Mouse (Mus musculus): ENCODE measurements around the gene Apoc3.

The Apoc3 gene

DNA sequence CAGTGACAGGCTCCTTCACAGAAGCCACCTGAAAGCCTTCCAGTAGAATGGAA, at the start of gene Apoc3:
Gene Apoc3, minus strand, starts transcription at position 41 of the 53 bp plus-strand sequence.
- CTCF ChIA-PET = no interaction called here

GRCm38 (mm10) chr9:46282631-46283436, 47.4 kb upstream of the Apoc3 start, which contains the start of gene Bud13:
Bud13 (plus strand) TSS chr9:46283008.
- CTCF ChIA-PET = interaction anchor here (0.5 kb wide), 1 partner anchor 37 kb away, joined by 3 read pairs; the partner anchor contains the start of gene 4931429L15Rik

DNA sequence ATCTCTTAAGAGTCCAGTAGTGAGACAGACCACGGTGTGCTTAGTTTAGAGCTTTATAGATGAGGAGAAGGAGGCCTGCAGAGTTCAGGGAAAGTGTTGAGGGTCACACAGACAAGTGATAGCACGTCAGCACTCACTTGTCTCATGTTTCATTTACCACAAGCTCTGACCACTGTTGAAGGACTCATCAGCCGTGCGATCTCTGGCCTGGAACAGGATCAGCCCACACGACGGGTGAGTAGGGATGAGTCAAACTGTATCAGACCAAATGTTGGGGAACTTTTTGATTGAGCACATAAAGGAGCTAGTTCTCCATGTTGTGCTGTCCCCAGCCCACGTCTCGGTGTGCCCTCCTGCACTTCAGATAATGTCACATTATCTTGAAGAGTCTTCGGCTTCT, 39.1 kb upstream of the Apoc3 start:
- CTCF ChIA-PET = no interaction called here

DNA sequence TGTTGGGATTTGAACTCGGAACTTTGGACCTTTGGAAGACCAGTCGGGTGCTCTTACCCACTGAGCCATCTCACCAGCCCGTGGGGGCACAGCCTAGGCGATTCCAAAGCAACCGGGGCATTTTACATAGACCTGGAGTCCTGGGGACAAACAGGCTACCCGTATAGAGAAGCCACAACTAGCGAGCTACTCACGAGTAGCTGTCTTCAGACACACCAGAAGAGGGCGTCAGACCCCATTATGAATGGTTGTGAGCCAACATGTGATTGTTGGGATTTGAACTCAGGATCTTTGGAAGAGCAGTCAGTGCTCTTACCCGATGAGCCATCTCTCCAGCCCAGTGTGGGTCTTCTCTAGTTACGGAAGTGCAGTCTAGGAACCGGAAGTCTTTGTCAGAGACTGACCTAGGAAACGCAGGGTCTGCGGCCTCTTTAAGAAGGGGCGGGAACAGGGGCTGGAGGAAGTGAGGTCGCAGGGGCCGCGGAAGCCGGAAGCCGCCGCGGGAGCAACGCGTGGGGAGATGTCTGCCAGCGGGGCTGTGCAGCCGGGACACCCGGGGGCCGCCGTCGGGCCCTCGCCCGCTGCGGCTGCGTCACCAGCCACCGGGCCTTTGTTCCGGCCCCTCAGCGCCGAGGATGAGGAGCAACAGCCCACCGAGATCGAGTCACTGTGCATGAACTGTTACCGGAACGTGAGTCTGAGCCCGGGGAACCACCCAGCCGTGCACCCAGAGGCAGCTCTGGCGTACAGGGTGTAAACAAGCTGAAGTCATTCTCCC, 37.4 kb upstream of the Apoc3 start, which contains the start of gene Zpr1:
Gene Zpr1, plus strand, starts transcription at position 388 of the 778 bp plus-strand sequence.
- CTCF ChIA-PET = no interaction called here

GRCm38 (mm10) chr9:46272070-46272469, 36.6 kb upstream of the Apoc3 start:
- CTCF ChIA-PET = no interaction called here

DNA sequence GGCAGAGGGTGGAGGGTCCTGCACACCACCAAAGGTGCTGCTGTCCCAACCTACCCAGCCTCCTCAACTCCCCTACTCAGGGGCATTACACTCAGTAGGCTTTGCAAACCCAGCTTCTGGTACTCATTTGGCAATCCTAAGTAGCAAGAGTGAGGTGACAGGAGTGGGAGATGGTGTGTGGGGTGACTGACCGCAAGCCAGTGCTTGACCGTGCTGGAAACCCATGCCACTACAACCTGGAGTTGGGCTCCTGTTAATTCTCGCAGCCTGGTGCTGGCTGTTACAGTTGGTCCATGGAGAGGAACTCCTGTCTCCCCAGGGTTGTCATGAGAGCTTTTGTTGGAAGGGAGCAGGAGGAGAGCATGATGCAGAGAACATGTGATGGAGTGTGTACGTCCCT, 35.3 kb upstream of the Apoc3 start:
- CTCF ChIA-PET = no interaction called here

GRCm38 (mm10) chr9:46269125-46269524, 33.7 kb upstream of the Apoc3 start:
- CTCF ChIA-PET = no interaction called here

GRCm38 (mm10) chr9:46268343-46268873, 33.0 kb upstream of the Apoc3 start, which contains the start of gene Apoa5:
Apoa5 (plus strand) TSS chr9:46268633.
- CTCF ChIA-PET = no interaction called here

DNA sequence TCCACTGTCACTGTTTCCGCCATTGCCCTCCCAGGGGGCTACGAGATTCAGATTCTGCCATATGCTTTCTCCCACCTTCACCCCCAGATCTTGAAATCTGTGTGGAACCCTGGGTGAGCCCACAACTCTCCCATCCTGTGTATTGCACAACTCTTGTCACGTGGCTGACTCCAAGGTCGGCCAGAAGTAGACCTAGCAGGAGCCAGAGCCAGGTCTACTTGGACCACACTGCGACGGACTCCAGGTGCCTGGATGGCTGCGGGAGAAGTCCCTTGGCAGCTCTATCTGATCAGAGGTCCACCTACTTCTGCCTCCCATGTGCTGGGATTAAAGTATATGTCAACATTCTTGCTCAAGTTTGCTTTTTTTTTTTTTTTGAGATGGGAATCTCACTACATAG, 25.7 kb upstream of the Apoc3 start:
- CTCF ChIA-PET = no interaction called here

DNA sequence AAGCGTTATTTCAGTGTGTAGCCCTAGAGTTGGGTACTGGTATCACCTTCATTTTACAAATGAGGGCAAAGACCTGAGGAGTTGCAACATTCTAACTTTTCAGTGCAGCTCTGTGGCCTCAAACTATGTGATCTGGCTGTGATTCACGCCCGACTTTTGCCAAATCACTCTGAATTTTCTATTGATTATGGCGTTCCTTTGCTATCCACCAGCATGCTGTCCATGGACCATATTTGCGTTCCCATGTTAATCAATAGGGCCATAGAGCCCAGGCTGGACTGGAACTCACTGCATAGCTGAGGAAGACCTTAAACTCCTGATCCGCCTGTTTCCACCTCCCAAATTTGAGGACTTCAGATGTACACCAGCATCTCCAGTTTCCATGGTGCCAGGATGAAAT, 23.7 kb upstream of the Apoc3 start:
- CTCF ChIA-PET = no interaction called here

DNA sequence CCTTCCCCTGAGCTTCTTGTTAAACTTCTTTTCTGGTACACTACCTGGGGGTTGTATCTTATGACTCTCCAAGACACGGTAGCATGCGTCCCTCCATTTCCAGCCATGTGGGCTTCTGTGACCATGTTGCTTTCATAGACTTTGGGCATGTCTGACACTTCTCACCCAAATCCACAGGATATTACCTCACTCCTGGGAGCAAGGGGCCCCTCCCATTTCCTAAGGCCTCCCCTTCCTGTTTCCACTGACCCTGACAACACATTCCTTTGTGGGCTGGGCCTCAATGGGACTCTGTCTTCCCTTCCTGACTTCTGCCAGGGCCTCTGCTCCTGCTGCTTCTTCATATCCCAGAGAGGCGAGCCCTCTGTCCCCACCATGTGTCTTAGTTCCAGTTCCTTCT, 22.1 kb upstream of the Apoc3 start:
- CTCF ChIA-PET = no interaction called here

GRCm38 (mm10) chr9:46256658-46257385, 21.4 kb upstream of the Apoc3 start:
- CTCF ChIA-PET = no interaction called here

DNA sequence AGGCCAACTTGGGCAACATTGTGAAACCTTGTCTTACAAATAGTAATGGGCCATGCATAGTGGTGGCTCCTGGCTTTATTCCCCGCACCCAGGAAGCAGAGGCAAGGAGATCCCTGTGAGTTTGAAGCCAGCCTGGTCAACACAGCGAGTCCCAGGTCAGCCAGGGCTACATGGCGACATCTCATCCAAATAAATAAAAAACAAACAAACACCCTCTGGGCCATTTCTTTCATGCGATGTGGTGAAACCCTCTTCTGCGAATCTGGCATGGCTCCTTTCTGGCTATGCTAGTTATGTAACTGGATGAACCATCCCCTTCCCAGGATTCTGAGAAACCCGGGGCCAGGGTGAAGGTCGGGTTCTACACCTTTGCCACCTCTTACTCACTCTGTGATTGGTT, 20.7 kb upstream of the Apoc3 start:
- CTCF ChIA-PET = interaction anchor here (0.7 kb wide), 1 partner anchor 77 kb away, joined by 3 read pairs; no protein-coding TSS in a partner anchor

GRCm38 (mm10) chr9:46246752-46247324, 11.4 kb upstream of the Apoc3 start:
- CTCF ChIA-PET = interaction anchor here (0.6 to 0.7 kb wide), 3 partner anchors 213 to 263 kb away, joined by 3 to 5 read pairs (median 3); no protein-coding TSS in a partner anchor

GRCm38 (mm10) chr9:46243584-46243983, 8.1 kb upstream of the Apoc3 start:
- CTCF ChIA-PET = no interaction called here

DNA sequence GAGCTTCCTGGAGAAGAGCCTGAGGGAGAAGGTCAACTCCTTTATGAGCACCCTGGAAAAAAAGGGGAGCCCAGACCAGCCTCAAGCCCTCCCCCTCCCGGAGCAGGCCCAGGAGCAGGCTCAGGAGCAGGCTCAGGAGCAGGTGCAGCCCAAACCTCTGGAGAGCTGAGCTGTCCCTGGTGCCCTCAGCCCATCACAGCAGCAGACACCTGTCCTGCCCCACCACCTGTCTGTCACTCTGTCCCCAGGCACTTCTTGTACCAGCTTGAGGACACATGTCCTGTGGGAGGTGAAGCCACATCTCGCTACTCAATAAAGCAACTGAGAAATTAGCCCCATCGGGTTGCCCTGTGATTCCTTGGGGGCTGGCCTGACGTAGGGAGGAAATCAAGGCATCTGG, 7.7 kb upstream of the Apoc3 start:
- CTCF ChIA-PET = no interaction called here

DNA sequence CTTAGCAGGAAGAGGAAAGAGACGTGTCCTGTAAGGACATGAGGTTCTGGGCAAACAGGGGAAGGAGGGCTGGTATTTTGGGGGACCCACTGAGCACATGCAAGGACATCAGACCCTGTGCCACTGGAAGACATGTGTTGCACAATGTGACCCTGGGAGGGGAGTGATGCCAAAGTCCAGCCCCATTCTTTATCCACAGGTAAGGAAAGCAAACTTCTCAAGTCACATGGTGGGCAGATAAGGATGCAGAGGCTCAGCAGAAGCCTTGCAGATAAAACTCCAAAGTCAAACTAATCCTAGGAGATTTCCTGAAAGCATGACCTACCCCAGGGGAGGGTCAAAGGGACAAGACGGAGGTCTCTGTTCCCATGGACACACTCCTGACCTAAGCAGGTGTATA, 6.4 kb upstream of the Apoc3 start:
- CTCF ChIA-PET = no interaction called here

DNA sequence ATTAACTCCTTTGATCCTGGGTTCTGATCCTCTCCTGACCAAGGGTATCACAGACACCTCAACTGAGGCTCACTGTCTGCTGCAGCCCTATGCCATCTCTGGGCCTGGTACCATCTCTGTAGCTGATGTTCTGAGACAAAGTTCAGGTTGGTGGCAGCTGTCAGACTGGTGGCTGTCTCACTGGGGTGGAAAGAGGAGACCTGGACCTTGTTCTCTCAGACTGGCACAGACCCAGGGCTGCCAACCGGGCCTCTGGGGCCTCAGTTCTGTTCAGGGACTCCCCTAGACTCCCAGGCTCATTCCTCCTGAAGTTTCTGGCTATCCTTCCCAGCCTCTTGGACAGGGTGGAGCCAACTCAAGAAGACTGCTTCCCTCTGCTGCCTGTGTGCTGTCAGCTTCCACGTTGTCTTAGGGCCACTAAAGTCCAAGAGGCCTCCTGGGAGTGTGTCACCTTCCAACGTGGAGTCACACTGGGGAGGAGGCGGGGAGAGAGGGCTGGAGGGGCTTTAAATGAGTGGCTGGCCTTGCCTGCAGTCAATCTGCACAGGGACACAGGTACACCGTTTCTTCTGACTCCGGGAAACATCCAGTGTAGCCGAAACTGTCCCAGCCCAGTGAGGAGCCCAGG, 5.2 kb upstream of the Apoc3 start, which contains the start of gene Apoa4:
Gene Apoa4, plus strand, starts transcription at position 171 of the 628 bp plus-strand sequence.
- CTCF ChIA-PET = no interaction called here

DNA sequence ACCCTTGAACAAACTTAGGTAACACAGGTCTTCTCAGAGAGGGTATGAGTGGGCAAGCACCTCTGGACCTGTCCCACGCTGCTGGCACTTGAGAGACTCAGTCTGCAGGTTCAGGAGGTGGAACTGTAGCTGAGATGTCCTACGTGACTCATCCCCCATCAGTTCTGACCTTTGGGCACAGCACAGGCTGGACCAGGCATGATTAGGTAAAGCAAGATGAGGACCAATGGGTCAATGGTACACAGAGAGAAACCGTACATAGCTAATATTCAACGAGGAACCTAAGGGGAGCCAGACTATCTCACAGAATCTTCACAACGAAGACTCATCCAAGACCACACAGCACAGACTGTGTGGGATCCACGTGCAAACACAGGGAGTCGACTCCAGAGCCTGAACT, 3.4 kb upstream of the Apoc3 start:
- CTCF ChIA-PET = no interaction called here

DNA sequence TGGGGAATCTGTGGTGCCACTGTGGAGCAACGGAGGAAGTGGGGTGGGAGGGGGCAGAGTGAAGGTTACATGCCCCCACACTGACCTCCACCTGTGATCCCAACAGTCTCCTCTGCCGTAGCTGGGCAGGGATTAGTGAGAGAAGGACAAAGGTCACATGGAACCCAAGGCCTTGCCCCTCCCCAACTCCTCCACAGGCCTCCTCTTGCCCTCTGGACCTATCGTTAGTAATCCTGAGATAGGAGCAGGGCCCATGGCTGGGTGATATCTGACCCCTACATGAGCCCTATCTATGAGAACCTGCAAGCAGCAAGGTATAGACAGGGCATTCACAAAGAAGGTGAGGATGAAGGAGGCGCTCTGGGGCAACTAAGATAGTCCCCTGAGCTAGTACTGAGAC, 213 bp upstream of the Apoc3 start:
- CTCF ChIA-PET = no interaction called here

GRCm38 (mm10) chr9:46235196-46235595, 240 bp downstream of the Apoc3 start:
- CTCF ChIA-PET = interaction anchor here (0.5 kb wide), 1 partner anchor 549 kb away, joined by 7 read pairs; no protein-coding TSS in a partner anchor
